Mouse (Mus musculus): Measurements from ENCODE around the gene Plxnb3.
A peak's percentile ranks its signal among the peaks of the same experiment; 100 is the strongest.
"Not testable (repeated sequence)": the region's sequence is repeated elsewhere in the genome, so short reads cannot be mapped to it uniquely, and the experiment has no call there.

The Plxnb3 gene

DNA sequence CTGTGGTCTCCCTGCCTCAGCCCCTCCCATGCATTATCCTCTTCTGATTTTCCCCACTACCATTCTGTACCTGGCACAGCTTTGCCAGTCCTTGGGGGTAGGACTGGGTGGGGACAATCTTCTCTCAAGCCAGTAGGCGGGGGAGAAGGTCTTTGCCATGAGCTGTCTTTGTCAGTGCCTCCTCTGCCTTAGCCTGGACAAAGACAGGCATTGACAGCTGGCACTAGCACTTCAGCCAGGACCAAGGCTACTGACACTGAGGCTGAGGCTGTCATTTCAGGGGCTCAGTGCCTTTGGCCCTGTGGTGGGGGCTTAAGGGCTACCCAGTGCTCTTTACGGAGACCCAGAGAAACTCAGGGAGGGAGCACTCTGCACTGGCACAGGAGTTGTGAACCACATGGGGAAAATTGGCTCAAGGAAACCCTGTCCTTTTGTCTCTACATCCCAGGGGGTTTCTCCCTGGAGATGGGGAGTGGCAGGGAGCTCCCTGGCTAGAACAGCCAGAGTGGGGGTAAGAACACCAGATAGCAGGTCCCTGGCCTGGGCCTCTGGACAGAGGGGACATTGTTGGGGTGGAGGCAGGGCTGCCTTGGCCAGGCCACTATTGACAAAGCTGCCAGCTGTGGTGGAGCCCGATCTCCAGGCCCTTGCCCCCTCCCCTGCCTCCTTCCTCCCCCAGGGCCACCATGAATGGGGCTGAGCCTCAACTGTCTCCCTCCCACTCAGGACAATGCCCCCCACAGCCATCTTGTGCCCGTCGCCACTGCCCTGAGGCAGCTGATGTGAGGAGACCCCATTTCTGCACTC, at the start of gene Plxnb3:
Plxnb3 (plus strand) TSS at position 757 of the 807 bp plus-strand sequence.
- no peak for DNase-seq (ENCODE audit: extremely low read depth, insufficient read length, low spot score)

DNA sequence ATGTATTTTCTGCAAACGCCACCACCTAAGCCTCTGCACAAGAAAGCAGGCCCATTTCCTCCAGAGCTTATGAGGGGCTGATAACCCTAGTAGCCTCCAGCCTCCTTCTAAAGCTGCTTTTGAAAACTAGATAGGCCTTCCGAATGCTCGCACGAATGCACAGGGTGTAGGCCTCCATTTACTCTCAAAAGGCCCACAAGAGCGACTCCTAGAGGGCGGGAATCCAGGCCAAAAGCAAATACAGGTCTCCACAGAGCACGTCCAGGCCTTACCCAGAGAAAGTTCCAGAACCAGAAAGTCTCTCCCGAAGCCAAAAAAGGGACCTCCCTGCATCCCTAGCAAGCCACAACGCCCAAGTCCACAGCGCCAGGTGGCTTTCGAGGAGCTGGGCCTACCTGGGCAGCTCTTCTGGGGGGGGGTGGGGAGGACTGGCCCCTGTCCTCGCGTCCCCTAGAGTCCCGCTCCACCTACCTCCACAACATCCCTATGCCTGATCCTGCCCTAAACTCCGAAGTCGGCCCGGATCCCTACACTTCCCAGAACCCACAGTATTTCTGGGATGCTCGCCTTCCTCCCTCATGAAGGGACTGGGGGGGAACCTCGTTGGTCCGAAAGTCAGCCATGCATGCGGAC, 41.3 kb upstream of the Plxnb3 start:
- no peak for DNase-seq (ENCODE audit: extremely low read depth, insufficient read length, low spot score)

DNA sequence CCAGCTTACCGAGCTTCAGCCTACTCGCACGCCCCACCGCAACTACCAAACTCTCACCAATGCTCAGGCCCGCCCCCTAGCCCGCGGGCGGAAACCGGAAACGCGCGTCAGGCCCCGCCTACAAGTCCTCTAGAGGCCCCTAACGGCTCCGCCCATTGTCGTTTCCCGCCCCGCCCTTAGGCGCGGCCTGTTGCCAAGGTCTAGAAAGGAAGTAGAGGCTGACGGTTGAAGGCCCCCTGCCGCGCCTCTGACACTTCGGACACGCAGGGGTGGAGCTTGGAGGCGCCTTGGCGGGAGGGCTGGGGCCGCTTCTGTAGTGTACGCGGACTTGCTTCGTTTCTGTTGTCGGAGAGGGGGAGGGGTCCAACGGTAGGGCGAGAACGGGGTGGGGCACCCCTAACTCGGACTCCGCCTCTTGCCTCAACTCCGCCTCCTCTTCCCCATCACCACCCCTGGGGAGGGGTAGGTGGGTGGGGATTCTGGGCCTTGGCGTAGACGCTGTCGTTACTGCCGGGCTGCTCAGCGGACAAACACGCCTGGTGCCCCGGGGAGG, 40.7 kb upstream of the Plxnb3 start, which contains the start of the genes Bcap31 and Abcd1:
Bcap31 (minus strand) TSS at position 67 of the 553 bp plus-strand sequence.
Abcd1 (plus strand) TSS at position 489 of the 553 bp plus-strand sequence.
- DNase-seq (ENCODE audit: extremely low read depth, insufficient read length, low spot score) = peak; percentile 95

DNA sequence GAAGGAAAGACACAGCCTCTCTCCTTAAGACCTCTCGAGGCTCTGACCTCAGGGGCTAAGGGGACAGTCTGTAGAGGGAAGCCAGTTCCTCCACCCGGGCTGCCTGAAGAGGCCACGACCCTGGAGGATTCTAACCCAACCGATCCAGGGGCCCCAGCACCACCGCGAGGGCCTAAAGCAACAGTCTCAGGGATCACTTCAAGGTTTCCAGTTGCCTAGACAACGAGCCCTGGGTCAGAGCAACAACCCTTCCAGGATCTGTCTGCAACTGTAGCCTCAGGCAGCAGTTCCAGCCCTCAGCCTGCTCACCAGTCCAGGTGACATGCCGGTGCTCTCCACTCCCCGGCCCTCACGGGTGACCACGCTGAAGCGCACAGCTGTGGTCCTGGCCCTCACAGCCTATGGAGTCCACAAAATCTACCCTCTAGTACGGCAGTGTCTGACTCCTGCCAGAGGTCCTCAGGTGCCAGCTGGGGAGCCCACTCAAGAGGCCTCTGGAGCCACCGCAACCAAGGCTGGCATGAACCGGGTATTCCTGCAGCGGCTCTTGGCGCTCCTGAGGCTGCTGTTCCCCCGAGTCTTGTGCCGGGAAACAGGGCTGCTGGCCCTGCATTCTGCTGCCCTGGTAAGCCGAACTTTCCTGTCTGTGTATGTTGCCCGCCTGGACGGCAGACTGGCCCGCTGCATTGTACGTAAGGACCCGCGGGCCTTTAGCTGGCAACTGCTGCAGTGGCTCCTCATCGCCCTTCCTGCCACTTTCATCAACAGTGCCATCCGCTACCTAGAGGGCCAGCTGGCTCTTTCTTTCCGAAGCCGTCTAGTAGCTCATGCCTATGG, 40.0 kb upstream of the Plxnb3 start:
- no peak for DNase-seq (ENCODE audit: extremely low read depth, insufficient read length, low spot score)

DNA sequence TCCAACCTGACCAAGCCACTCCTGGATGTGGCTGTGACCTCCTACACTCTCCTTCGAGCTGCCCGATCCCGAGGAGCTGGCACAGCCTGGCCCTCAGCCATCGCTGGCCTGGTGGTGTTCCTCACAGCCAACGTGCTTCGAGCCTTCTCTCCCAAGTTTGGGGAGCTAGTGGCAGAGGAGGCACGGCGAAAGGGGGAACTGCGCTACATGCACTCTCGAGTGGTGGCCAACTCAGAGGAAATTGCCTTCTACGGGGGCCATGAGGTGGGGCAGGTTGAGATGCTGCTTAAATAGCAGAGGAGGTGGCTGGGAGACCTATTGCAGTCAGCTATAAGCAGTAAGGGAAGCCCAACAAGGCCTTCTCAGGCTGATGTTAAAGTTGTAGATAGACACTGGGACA, 39.2 kb upstream of the Plxnb3 start:
- DNase-seq (ENCODE audit: extremely low read depth, insufficient read length, low spot score) = no peak

DNA sequence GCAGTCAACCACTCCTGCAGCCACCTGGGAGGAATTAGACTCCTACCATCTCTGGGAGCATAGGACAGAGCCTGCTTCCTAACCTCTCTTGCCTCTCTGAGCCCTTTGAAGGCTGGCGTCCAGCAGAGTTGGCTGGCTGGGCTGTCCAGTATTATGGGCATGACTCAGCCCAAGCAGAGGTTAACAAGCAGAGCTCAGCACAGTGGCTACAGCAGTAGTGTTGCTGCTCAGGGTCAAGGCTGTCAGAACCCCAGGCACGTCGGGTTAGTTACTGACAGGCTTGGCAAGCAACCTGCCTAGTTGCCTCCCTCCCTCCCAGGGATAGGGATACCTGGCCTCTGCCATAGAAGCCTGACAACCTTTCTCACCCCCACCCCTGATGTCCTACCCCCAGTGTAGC, 38.6 kb upstream of the Plxnb3 start:
- DNase-seq (ENCODE audit: extremely low read depth, insufficient read length, low spot score) = peak; percentile 46

DNA sequence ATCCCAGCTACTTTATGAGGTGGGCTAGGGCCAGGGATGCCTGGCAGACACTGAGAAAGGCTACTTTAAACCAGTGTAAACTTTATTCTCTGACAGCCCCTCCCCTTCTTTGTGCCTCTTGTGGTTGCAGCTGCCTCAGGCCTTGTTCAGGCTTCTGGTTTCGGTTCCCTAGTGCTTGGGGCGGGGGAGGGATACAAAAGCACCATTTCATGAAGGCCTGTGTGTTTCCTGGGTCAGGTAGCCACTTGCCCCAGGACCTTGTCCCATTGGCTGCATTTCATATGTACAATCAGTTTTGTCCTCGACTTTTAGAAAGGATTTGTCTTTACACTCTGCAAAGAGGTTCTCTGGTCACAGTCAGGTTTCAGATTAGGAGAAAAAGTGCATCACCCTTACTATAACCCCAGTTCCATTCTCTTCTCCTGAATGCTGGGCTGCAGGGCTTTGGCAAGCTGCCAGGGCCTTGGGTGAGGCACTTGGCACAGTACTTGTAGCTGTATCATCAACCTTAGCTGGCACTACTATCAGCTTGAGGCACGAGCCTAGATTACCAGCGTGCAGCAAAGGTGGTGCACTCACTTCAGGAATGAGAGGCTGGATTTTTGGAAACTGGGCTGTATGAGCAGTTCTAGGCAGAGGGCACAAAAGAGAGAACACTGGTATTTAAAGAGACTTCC, 38.1 kb upstream of the Plxnb3 start:
- peak; percentile 18 for DNase-seq (ENCODE audit: extremely low read depth, insufficient read length, low spot score)

DNA sequence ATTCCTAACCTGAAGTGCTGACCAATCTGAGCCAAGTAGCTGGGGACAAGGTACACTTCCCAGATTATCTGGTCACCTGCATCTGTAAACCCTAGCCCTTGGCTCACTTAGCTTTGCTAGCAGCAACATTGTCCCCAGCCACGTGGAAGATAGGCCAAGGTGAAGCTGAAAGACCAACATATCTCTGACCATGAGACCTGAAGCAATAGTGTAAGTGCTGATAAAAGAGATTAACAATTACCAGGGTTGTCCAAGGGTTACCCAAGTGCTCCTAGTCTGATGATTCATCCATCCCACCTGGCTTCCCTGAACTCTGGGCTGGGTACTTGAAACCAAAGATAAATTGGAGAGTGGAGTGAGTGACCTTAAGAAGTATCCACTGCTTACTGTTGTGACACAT, 26.0 kb upstream of the Plxnb3 start:
- DNase-seq (ENCODE audit: extremely low read depth, insufficient read length, low spot score) = no peak

DNA sequence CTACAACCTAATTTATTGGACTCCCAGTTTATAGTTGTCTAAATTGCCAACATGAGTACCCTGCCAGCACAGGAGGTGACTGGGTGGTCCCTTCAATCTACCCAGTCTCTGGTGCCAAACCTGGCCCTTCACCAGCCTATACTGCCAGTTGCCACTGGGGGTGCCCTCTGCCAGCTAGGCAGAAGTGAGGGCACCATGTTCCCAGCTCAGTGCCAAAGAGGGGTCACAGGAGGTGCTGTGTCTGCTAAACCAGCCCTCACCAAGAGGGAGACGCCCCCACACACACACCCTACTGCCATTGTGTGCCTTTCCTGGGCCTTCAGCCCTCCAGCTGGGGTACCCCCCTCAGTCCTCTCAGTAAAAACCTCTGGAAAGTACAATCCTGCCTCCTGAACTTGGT, 18.7 kb upstream of the Plxnb3 start:
- DNase-seq (ENCODE audit: extremely low read depth, insufficient read length, low spot score) = no peak

DNA sequence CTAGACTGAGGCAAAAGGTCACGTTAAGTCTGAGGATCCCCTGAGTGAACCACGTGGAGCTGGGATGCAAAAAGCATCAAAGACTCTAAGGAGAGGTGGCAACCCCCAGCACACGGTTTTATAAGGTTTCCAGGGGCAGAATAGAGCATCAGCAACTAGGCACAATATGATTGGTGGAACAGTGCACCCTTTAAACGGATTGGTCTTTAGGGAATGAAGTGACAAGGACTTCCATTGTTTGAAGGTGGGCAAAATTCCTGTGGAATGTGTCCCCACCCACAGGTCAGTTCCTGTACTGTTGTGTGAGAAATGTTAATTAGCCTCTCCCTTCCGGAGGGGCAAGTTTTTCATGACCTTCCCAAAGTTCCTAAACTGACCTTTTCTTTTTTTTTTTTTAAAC, 17.7 kb upstream of the Plxnb3 start:
- DNase-seq (ENCODE audit: extremely low read depth, insufficient read length, low spot score) = no peak

DNA sequence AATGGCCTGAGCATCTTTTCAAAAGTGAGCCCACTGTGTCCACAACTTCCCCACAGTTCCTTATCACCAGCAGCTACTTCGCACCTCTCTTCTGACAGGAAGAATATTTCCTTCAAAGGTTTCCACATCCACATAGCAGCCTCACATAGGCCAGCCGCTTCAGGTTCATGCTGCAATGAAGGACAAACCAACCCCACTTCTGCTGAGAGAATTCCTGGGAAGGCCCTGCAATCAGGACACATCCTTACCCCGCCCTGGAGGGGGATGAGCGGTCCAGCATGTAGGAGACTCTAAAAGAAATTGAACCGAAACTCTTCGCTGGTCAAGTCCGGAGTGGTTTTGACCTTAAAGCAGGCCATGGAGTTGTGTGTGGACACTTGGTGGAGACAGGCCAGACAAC, 17.0 kb upstream of the Plxnb3 start:
- DNase-seq (ENCODE audit: extremely low read depth, insufficient read length, low spot score) = not testable (repeated sequence)

DNA sequence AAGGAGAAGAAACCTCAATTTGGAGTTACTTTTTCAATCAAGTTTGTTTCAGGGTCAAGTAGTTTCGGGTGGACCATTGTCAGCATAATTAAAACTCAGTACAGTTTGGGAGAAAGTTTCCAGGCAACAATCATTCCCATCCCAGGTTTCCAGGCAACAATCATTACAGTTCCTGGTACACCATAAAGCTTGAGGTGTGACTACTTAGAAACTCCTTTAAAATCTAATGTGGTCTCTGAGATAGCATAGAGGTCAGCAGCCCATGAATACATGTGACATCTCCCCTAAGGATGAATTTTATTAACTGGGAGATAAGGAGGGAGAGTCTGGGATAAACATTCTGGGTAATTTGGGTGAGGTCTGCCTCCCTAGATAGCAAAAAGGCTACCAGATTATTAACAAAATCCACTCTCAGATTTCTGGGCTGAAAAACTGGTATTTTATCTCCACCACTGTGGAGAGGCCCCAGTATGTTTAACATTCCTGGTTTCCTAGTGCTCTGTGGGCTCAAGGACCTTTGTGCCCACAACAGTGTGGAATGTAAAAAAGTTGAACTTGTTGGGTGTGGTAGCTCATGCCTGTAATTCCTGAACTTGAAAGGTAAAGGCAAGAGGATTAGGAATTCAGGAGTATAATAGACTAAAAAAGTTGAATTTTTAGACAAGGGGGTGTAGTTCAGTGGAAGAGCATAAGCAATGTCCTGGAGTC, 12.0 kb upstream of the Plxnb3 start:
- DNase-seq (ENCODE audit: extremely low read depth, insufficient read length, low spot score) = no peak

DNA sequence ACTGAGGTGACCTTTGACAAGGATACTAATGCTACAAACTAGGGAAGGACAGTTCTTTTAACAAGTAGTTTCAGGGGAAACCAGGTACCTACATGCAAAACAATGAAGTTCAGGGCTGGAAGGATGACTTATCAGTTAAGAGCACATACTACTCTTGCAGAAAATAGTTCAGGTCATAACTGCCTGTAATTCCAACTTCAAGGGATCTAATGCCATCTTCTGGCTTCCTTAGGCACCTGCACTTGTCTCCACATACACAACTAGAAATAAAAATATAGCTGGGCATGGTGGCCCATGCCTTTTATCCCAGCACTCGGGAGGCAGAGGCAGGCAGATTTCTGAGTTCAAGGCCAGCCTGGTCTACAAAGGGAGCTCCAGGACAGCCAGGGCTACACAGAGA, 7.9 kb upstream of the Plxnb3 start:
- no peak for DNase-seq (ENCODE audit: extremely low read depth, insufficient read length, low spot score)

DNA sequence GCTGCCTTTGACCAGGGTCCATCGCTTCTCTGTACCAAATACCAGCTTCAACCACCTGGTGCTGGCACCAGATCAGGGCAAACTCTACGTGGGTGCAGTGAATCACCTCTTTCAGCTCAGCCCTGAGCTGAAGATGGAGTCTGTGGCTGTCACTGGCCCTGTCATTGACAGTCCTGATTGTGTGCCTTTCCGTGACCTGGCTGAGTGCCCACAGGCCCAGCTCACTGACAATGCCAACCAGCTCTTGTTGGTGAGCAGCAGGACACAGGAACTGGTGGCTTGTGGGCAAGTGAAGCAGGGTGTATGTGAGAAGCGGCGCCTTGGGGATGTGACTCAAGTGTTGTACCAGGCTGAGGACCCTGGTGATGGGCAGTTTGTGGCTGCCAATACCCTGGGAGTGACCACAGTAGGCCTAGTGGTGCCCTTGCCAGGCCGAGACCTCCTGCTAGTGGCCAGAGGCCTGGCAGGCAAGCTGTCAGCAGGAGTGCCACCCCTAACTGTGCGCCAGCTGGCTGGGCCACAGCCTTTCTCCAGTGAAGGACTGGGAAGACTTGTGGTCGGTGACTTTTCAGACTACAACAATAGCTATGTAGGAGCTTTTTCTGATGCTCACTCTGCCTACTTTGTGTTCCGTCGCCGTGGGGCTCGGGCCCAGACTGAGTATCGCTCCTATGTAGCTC, 1.9 kb downstream of the Plxnb3 start:
- DNase-seq (ENCODE audit: extremely low read depth, insufficient read length, low spot score) = peak; percentile 79

DNA sequence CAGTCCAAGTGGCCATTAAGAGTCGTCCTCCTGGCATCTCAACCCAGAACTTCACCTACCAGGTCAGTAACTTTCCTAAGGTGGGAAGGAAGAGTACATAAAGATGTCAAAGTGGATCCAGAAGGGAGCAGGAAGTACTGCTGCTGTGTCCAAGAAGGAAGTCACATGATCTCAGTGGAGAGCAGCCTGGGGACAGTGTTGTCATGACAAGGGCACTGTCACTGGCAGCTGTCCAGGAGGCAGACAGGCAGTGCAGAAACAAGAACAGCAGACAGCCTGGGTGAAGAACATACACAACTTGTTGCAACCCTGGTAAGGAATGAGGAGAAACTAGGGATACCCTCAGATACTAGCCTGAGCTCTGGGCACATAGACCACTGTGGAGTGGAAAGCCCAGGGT, 8.4 kb downstream of the Plxnb3 start:
- peak; percentile 30 for DNase-seq (ENCODE audit: extremely low read depth, insufficient read length, low spot score)

DNA sequence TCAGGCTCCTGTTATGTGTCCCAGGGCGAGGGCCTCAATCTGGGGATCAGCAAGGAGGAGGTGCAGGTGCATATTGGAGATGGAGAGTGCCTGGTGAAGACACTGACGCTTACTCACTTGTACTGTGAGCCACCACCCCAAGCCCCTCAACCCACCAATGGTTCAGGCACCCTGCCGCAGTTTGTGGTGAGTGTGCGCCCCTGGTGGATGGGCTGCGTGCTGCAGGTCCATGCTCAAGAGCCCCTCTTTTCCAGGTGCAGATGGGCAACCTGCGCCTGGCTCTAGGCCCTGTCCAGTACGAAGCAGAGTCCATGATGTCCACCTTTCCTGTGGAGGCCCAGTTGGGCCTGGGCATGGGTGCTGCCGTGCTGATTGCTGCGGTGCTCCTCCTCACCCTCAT, 10.4 kb downstream of the Plxnb3 start:
- no peak for DNase-seq (ENCODE audit: extremely low read depth, insufficient read length, low spot score)

DNA sequence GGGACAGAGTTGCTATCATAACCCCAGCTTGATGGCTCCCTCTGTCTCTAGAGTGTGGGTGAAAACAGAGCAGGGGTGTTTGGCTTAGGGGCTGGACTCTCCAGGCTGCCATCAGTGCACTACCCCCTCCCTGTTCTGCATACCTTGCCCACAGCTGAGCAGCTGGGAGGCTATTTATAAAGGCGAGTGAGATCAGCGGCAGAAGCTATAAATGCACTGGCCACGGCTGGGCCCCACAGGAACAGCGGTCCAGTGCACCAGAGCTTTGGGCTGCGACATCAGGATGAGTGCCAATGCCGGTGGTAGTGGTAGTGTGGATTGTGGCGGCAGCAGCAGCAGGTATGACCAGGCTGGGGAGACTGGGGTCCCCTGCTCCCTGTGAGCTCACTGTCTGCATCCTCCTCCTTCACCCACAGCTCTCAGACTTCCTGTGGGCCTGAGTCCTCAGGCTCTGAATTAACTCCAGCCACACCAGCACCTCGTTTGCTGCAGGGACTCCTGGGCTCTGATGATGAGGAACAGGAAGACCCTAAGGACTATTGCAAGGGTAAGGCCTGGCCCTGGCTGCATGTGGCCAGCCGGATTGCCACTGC, 17.4 kb downstream of the Plxnb3 start, which contains the start of gene Srpk3:
Srpk3 (plus strand) TSS at position 238 of the 593 bp plus-strand sequence.
- DNase-seq (ENCODE audit: extremely low read depth, insufficient read length, low spot score) = no peak

DNA sequence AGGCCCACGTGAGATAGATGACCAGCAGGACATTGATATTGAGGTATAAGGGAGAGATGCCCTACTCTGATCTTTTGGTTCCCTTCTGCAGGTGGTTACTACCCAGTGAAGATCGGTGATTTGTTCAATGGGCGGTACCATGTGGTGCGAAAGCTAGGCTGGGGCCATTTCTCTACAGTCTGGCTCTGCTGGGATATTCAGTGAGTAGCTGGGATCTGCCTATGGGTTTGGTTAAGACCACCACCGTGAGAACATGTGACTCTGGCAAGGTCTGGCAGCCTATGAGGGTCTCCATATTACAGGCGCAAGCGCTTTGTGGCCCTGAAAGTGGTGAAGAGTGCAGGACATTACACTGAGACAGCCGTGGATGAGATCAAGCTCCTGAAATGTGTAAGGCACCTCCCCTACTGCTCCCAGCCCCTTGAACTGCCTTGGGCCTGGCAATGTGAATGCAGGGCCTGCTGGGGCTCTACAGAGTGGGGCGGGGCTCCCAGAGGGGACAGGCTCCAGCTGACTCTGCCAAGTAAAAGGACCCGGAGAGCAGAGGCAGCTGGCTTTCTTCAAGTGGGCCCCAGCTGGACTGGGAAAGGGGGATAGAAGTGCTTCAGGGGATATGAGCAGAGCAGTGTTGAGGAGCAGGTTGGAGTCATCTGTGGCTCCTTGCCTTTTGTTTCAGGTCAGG, 18.1 kb downstream of the Plxnb3 start:
- DNase-seq (ENCODE audit: extremely low read depth, insufficient read length, low spot score) = no peak

All from 3134 (cell line).